Mouse (Mus musculus) liver, embryonic 16.5 days (tissue): Measurements from ENCODE around the gene Foxp1. TPM values are rescaled to one million over a fixed set of nuclear protein-coding genes. Genes with fewer than 3 reads are reported as not detected.

Source experiments
- ATAC-seq: fragments of 200-750 bp; cut with Nextera tagmentation; 2 replicates; pipeline ENCODE4 v1.8.0; 2017; ENCODE audit warnings: low read depth, mild to moderate bottlenecking, moderate number of reproducible peaks, moderate library complexity
- H3K27ac ChIP-seq: fragments of 300-500 bp; sonication (generic); 2 replicates; pipeline ENCODE4 v1.5.1; 2014; ENCODE audit warnings: mild to moderate bottlenecking, low read length
- H3K27me3 ChIP-seq: fragments of 300-500 bp; sonication (generic); 2 replicates; pipeline ENCODE4 v1.6.1; 2014; ENCODE audit warnings: low read depth, low read length, mixed read lengths; ENCODE audit not compliant: control insufficient read depth, insufficient read depth
- H3K36me3 ChIP-seq: fragments of 300-500 bp; sonication (generic); 2 replicates; pipeline ENCODE4 v1.6.1; 2014; ENCODE audit warnings: mild to moderate bottlenecking; ENCODE audit not compliant: control insufficient read depth, insufficient read depth
- H3K4me1 ChIP-seq: fragments of 300-500 bp; sonication (generic); 2 replicates; pipeline ENCODE4 v1.6.1; 2014; ENCODE audit warnings: low read depth, low read length, mixed read lengths; ENCODE audit not compliant: control insufficient read depth
- H3K4me2 ChIP-seq: fragments of 300-500 bp; sonication (generic); 2 replicates; pipeline ENCODE4 v1.6.1; 2014; ENCODE audit warnings: low read depth, low read length, mixed read lengths
- H3K4me3 ChIP-seq: fragments of 300-500 bp; sonication (generic); 2 replicates; pipeline ENCODE4 v1.5.1; 2014; ENCODE audit warnings: low read depth, mild to moderate bottlenecking, low read length
- H3K9ac ChIP-seq: fragments of 300-500 bp; sonication (generic); 2 replicates; pipeline ENCODE4 v1.6.1; 2014; ENCODE audit warnings: low read depth, low read length
- H3K9me3 ChIP-seq: fragments of 300-500 bp; sonication (generic); replicated peaks from 2 replicates; pipeline ENCODE4 v1.6.1; 2016; ENCODE audit warnings: low read length; ENCODE audit not compliant: control insufficient read depth
- WGBS: fragments of 180-500 bp; shearing (Covaris S2); extraction: QIAGEN DNeasy Blood & Tissue Kit; methylation state at CpG from one replicate; pipeline ENCODE4 v1.1.7; 2014; ENCODE audit not compliant: insufficient replicate concordance; 5-methylcytosine and 5-hydroxymethylcytosine counted together
- microRNA-seq: library from miRNA; unstranded; fragments of <30 nt; microRNA quantifications from one replicate; pipeline ENCODE4, GENCODE M21; 2016
- polyA plus RNA-seq: library from polyadenylated mRNA; unstranded; fragments of >200 nt; fragmentation: Nextera tagmentation; extraction: Ambion mirVana; gene quantifications from 2 replicates; pipeline ENCODE4 v1.2.1, GENCODE M21; 2015

The Foxp1 gene
- polyA plus RNA-seq, 1 experiment from 2014 or later, result 13.6 TPM

DNA sequence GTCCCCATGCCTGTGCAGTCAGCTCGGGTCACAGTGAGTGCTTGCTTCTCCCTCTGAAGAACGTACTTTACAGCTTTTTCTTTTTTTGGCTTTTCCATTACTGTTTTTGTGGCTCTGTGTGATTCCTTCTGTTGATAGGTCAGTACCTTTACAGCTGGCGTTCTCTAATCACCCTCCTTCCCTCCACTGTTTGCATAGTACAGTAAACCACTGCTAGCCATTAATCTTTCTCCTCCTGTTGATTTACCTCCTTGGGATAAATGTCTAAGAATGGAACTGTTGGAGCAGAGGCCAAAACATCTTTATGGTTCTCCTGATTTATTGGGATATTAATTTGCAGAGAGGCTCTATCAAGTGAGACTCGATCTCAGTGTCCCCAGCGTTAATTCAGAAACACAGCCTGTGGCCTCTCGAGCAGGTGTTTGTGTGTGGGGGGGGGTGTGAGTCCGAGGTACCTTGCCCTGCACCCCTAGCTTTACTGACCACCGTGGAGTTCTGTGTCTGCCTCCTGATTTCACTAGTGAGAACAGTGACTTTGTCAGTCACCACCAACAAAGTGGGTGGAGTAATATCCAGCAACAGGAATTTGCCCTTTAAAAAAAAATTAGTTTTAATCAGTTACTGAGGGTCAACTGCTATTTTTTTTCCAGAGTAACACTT lies 590.5 kb downstream of the Foxp1 start:
- H3K4me1 ChIP-seq, result no peaks in the 10 kb centered on the region
- 73% methylated on average over 8 of the region's 8 CpGs for WGBS
- H3K4me3 ChIP-seq, result no peak overlapping the region

DNA sequence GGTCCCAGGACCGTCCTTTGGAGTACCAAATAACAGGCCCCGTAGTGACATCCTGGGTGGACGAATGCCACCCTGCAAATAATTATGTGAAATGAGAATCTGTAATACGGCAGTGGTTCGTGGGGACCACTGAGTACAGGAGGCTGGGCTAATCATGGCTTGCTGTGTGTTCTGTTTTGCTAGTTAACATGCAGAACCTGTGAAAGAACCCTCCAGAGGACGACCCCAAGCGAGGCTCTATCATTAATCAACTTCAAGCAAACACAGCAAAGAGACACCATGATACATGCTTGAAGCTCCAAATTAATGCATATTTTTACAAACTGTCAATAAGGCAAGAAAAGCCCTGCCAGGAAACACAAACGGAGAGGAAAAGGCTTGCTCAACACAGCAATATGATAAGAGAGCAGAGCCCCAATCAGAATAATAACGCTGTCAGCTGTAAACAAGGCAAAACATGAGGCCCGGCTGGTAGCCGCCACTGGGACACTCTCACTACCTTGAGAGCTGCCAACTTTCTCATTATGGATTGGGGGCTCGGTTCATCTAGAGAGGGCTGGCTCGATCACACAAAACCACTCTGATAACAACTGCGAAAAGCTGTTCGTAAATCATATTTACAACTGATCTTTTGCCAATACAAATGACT lies 591.7 kb downstream of the Foxp1 start:
- Histone ChIP-seq H3K4me2 (no peak overlapping the region), H3K4me1 (no peaks in the 10 kb centered on the region), H3K27ac (no peak overlapping the region), H3K4me3 (no peak overlapping the region), H3K9me3 (no peaks in the 10 kb centered on the region), H3K27me3 (no peaks in the 10 kb centered on the region), H3K36me3 (peaks cover 7% of the 10 kb centered on the region), H3K9ac (no peak overlapping the region)
- 73% methylated on average over 15 of the region's 15 CpGs for WGBS
- no peak for ATAC-seq

More for the DNA sequence above, 590.5 kb downstream of the Foxp1 start:
- ATAC-seq, result no peak
- Histone ChIP-seq H3K9ac (no peak overlapping the region), H3K27ac (no peak overlapping the region), H3K9me3 (no peaks in the 10 kb centered on the region), H3K4me2 (no peak overlapping the region), H3K36me3 (peaks cover 7% of the 10 kb centered on the region), H3K27me3 (no peaks in the 10 kb centered on the region)

DNA sequence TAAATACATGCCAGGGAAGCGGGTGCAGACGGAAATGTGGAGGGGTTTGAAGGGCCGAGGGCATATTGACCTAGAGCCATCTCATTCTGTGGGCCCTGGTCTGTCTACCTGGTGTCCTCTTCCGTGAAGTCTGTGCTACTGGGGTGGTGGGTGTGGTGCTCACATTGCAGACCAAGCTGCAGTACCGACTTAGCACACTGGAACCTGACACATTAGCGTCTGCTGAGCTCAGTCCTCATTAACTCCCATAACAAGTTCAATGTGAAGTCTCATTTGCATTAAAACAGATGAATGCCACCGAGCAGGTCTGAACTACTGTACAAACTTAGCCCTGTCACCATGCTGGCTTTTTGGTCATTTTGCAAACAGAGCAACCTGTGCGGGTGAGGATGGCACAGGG lies 594.2 kb downstream of the Foxp1 start:
- no peaks in the 10 kb centered on the region for H3K27me3 ChIP-seq
- no peaks in the 10 kb centered on the region for H3K4me1 ChIP-seq
- WGBS, result 75% methylated on average over 8 of the region's 8 CpGs
- no peak overlapping the region for H3K27ac ChIP-seq
- ATAC-seq, result no peak
- H3K9me3 ChIP-seq, result no peaks in the 10 kb centered on the region
- H3K9ac ChIP-seq, result no peak overlapping the region
- no peak overlapping the region for H3K4me3 ChIP-seq
- H3K4me2 ChIP-seq, result no peak overlapping the region
- H3K36me3 ChIP-seq, result peaks cover 5% of the 10 kb centered on the region; the same call in 1 of the 2 replicates

DNA sequence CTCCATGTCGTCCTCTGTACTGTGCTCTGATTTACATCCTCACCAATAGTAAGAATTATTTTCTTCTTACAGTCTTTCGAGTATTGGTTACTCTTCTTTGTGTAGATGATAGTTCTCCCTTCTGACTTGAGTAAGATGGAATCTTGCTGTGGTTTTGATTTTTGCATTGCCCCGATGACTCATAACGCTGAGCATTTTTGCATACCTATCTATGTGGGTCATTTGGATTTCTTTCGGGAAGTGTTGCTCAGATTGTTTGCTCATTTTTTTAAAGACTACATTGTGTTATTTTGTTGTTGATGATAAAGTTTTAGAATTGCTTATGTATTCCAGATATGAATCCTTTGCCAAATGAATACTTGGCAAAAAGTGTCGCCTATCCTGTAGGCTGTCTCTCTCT lies 621.3 kb downstream of the Foxp1 start:
- Histone ChIP-seq H3K36me3 (no peaks in the 10 kb centered on the region), H3K27ac (no peak overlapping the region), H3K4me3 (no peak overlapping the region), H3K4me2 (no peak overlapping the region), H3K9me3 (no peaks in the 10 kb centered on the region), H3K27me3 (no peaks in the 10 kb centered on the region), H3K4me1 (no peaks in the 10 kb centered on the region), H3K9ac (no peak overlapping the region)
- WGBS, result 69% methylated on average over 6 of the region's 6 CpGs
- ATAC-seq, result no peak

DNA sequence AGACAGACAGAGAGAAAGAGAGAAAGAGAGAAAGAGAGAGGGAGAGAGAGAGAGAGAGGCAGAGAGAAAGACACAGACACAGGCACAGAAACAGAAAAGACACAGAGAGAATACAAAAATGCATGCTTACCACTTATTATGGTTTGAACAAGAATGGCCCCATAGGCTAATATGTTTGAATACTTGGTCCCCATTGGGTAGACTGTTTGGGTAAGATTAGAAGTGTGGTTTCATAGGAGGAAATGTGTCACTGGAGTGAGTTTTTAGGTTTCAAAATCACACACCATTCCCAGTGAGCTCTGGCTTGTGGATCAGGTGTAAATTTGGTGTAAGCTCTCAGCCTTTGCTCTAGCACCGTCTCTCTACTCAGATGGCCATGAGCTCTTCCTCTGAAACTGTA lies 644.3 kb downstream of the Foxp1 start:
- WGBS, result 59% methylated on average over 1 of the region's 1 CpGs
- H3K27ac ChIP-seq, result no peak overlapping the region
- H3K36me3 ChIP-seq, result no peaks in the 10 kb centered on the region
- no peak overlapping the region for H3K4me3 ChIP-seq
- no peaks in the 10 kb centered on the region for H3K4me1 ChIP-seq
- no peak overlapping the region for H3K9ac ChIP-seq
- H3K9me3 ChIP-seq, result no peaks in the 10 kb centered on the region
- H3K4me2 ChIP-seq, result no peak overlapping the region
- no peak for ATAC-seq
- H3K27me3 ChIP-seq, result no peaks in the 10 kb centered on the region

DNA sequence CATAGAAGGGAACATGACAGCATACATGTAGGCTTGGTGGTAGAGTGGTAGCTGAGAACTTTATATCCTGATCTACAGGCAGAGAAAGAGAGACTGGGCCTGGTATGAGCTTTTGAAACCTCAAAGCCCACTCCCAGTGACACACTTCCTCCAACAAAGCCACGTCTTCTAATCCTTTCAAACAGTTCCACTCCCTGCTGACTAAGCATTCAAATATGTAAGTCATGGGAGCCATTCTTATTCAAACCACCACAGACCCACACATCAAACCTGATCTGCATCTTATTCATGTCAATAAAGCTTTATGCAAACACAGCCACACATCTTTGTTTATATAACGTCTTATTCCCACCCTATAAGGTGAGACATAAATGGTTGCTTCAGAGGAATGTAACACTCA lies 646.1 kb downstream of the Foxp1 start:
- 53% methylated on average over 2 of the region's 2 CpGs for WGBS

More for the DNA sequence above, 646.1 kb downstream of the Foxp1 start:
- Histone ChIP-seq H3K4me2 (no peak overlapping the region), H3K4me3 (no peak overlapping the region), H3K27me3 (no peaks in the 10 kb centered on the region), H3K4me1 (no peaks in the 10 kb centered on the region), H3K9me3 (no peaks in the 10 kb centered on the region), H3K36me3 (no peaks in the 10 kb centered on the region), H3K9ac (no peak overlapping the region), H3K27ac (no peak overlapping the region)
- ATAC-seq, result no peak

Small RNA genes lying within 50 kb of the gene (microRNA-seq; reads per million reads assigned to microRNA genes)
- gene Gm22328 (not detected), gene Gm49348 (not detected)

Other genes starting within 250 kb of the Foxp1 start
- gene Eif4e3, start 144.1 kb upstream of the Foxp1 start, polyA plus RNA-seq, result 2.4 and 2.7 TPM in 2 replicates
- 0.35 and 0.51 TPM in 2 replicates for gene Gm20696, start 144.1 kb upstream of the Foxp1 start, polyA plus RNA-seq
- gene Gpr27, start 170.0 kb upstream of the Foxp1 start, polyA plus RNA-seq, result 0.04 TPM in 1 of 2 replicates, not detected in the other
- gene Prok2, start 203.7 kb upstream of the Foxp1 start, polyA plus RNA-seq, result 0.07 TPM in 1 of 2 replicates, not detected in the other